Mouse (Mus musculus): ENCODE results near the gene Apbb1ip.

Gene Apbb1ip

DNA sequence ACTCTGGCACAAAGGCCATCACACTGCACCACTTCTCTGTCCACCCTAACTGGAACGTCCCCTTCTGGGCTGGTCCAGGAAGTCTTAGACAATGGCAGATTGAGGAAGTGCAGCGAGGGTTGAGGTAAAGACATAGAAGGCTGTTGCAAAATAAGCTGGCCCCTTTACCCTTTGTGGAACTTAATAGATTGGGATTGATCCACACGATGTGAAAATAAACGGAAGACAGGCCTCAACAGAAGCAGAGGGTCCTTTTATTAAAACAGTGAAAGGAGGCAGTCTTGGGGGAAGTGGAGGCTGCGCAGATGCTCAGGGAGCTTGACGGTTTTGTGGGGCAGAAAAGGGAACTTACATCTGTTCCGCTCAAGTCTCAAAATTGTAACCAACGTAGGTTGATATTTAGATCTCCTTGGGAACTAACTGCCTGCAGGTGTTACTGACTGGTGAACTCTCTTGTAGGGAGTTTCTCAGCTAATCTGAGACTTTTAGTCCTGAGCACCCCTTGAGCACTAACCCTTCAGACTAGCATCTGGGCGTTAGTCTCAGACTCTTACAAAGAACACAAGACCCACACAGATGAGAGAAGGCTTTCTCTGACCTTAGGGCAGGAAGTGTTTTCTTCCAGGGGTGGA lies at the start of gene Apbb1ip:
Gene Apbb1ip (plus strand): TSS at position 546 of the 632 bp plus-strand sequence.
- peak; percentile 22 for DNase-seq (ENCODE audit: low read depth, low spot score)

DNA sequence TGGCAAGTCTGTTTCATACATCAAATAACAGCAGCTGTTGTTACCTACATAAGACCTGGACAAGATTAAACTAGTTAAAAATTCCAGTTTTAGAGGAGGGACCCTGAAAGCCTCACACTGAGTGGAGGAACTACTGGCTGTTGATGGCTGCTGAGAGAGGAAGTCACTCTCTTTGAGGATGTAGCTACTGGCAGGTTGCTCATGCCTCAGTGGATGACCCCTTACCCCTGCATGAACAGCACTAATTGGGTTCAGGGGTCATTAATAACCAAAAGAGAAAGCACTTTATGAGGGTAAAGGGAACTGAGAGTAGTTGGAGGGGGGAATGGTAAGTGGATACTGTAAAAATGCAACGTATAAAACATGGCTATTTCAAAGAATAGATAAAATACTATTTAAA lies 46.8 kb upstream of the Apbb1ip start:
- DNase-seq (ENCODE audit: low read depth, low spot score), result no peak

DNA sequence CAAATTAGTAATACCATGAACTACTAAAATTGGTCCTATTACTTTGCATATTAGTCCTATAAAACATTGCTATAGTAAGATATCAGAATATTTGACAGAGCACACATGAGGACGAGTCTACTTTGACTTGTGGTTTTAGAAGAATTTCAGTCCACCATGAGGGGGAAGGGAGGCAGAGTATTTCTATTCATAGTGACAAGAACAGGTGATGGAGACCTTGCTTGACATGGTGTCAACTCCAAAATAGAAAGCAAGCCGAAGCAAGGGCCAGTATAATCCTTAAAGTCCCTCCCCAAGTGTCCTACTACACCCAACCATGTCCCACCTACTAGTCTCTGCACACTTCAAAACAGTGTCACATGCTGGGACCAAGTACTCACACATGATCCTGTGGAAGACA lies 37.8 kb upstream of the Apbb1ip start:
- no peak for DNase-seq (ENCODE audit: low read depth, low spot score)

DNA sequence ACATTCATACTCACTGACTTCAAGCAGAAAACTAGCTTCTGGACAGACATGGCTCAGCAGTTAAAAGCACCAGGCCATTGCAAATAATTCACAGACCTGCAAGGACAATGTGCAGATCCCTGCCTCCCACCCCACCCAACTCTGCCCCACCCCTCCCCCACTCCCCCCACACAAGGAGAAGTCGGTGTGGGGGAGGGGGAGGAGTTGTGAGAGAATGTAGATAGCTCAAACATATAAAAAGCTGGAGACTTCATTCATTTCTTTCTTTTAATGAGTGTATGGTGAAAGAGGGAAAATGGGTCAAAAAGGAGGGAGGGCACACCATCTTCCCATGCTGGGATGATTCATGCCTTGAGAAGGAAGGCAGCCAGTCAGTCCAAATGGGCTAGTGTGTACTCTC lies 34.5 kb upstream of the Apbb1ip start:
- DNase-seq (ENCODE audit: low read depth, low spot score), result no peak

DNA sequence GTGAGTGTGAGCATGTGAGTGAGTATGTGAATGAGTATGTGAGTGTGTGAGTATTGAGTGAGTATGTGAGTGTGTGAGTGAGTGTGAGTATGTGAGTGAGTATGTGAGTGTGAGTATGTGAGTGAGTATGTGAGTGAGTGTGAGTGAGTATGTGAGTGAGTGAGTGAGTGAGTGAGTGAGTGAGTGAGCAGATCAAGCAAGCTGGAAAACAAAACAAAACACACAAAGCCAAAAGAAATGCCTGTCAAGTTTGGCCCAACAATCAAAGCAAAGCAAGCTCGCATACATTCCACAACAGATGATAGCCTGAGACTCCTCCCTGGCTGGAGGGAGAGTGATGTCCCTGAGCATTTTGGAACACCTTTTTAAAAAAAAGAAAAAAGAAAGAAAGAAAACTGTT lies 33.5 kb upstream of the Apbb1ip start:
- DNase-seq (ENCODE audit: low read depth, low spot score), result no peak

DNA sequence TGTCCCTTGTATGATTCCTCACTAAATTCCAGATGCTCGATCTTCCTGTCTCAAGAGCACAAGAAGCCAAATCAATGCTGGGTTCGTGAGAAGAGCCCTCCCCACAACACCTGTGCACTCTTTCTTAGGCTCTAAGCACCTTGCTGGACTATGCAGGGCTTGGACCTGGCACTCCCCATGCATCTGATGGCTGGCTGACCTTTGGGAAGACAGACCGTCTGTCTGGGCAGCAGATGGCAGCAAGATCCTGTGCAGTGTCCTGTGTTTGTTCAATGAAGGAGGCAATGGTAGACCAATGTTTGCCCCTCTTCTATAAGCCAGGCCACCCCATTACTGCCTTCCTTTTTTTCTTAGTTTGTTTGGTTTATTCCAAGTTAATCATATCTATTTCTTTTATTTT lies 32.7 kb upstream of the Apbb1ip start:
- no peak for DNase-seq (ENCODE audit: low read depth, low spot score)

DNA sequence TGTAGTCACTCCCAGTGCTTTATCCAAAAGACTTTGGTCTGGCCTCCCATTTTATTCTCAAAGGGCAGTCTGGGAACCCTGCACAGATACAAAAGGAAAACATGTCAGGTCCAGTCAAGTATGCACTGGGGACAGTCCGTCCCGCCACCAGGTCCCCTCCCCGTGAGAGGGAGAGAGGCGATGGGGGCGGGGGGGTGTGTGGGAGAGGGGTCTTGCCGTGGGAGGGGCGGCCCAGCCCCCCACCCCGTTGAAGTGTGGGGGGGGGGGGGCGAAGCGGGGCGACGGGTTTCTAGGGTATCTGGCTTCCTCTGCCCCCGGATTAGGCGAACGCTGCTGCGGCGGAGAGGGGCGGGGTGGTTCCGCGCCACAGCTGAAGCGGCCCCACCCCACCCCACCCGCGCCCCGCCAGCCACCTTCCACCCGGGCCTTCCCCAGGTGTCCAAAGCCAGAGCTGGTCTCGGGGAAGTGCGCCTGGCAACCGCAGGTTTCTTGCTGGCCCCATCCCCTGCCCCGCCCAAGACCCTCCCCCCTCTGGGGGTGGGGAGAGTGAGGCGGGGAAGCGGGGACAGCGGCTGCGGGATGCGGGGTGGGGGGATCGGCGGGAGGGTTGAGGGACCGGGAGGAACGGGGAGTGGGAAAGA lies 29.7 kb upstream of the Apbb1ip start:
- DNase-seq (ENCODE audit: low read depth, low spot score), result no peak

DNA sequence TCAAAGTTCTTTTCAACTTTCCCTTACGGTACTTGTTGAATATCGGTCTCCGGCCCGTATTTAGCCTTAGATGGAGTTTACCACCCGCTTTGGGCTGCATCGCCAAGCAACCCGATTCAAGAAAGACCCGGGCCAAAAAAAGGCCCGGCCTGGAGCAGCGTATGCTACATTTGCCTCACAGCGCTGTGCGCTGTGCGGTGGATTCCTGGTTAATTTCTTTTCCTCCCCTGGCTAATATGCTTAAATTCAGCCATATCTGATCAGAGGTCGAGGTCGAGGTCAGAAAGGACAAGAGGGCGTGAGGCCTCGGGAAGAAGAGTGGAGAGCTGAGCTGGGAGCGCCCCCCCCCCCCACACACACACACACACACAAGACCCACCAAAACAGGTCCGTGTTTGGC lies 29.0 kb upstream of the Apbb1ip start:
- DNase-seq (ENCODE audit: low read depth, low spot score), result no peak

DNA sequence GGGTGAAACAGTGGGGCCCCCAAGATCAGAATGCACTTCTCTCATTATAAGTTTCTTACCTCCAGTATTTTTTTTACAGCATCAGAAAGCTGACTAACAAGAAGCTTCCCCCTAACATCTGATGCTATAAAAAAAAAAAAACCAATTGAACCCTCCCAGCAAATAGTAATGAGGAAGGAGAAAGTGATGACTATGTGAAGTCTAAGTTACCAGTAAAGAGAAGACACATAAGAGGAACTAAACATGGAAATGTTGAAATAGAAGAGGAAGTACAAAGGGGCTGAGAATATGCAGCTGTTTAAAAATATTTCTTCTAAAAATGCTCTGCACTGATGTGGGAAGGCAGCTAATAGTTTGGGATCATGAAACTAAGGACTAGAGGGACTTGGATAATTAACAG lies 27.1 kb upstream of the Apbb1ip start:
- no peak for DNase-seq (ENCODE audit: low read depth, low spot score)

DNA sequence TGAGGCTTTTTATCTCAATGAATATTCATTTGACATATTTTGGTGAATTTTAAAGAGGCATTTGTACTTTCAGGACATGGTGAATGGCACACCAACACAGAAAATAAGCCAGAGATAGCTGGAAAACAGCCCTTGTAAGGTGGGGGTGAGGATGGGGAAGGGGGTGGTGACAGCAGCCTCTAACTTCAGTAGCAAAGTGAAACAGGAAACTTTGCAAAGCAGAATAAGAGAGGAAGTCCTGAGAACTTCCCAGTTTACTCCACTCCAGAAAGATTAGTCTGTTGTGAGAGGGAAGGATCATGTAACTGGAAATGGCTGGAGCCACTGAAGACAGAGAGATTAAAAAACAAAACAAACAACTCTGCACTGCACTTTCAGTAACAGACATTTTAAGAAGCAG lies 26.0 kb upstream of the Apbb1ip start:
- DNase-seq (ENCODE audit: low read depth, low spot score), result no peak

DNA sequence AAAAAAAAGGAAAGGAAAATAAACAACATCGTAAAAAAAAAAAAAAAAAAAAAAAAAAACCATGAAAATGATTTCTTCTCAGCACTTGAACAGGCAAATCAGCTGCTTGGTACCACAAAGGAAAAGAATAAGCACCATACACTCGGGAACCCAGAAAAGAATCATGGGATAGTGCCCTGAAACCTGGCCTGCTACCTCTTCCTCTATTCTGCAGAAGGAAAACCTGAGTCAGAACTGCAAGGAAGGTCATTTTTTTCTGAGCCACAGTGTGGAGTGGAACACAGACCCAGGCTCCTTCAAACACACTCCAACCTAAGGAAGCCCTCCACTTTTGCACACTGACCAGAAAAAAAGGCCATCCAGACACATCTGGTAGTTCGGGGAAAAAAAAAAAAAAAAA lies 24.1 kb upstream of the Apbb1ip start:
- DNase-seq (ENCODE audit: low read depth, low spot score), result no peak

DNA sequence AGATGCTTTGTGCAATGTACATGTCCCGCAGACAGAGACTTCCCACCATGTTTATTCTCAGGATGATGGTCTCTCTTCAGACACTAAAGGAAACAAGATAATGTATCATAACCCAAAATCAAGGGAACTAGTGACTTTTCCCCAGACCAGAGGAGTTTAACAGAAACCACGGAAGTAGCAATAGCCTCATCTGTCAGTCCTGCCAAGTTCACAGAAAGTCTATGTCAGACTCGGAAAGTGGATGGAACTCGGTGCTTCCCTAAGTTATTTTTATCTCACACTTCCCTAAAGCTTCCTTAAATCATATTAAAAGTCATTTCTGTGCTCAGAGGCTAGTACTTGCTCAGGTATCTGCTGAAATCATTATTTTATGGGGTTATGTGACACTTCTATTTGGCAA lies 21.4 kb upstream of the Apbb1ip start:
- no peak for DNase-seq (ENCODE audit: low read depth, low spot score)

DNA sequence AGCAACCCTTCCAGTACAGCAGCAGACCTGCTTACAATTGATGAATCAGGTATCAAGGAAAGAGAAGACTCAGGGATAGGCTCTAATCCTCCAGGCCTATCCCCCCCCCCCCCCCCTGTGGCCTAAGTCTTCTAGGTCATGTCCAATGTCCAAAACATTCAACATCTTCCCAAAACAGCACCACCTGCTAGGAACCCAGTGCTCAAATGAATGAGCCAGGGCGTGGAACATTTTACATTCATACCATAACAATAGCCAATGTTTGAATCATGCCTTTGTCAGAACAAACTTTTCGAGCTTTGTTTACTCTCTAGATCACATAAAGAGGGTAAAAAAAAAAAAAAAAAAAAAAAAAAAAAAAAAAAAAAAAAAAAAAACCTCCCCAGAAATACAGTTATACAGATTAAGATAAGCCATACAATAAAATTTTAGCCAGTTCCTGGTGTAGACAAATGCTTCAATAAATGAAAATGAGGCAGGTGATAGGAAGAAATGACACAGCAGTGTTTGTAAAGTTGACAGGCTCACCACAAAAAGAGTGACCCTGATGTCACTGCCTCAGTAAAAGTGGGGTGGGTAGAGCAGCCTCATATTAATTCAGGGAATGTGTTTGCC lies 20.3 kb upstream of the Apbb1ip start:
- DNase-seq (ENCODE audit: low read depth, low spot score), result no peak

DNA sequence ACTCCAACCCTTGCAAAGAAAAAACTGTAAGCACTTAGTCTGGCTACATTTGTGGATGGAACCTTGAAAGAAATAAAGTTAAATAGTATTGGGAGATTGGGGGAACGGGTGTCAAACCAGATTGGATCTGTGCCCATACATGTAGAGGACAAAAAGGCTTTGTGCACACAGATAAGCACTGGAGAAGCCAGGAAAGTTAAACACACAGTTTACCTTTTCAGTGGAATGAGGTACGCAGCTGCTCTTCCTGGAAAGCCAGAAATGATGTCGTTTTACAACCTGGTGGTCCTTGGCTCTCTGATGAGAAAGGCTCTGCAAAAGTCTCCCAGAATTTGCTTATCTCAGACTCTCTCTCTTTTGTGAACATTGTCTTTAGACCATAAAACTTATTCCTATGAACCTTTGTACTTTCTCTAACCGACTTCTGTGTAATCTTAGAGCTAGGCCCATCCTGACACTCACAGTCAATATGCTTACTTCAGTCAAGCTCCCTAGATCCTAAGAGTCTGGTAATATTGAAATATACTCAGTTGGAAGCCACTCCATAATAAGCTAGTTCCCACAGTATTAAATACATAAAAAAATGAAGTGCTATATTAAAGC lies 19.6 kb upstream of the Apbb1ip start:
- no peak for DNase-seq (ENCODE audit: low read depth, low spot score)

DNA sequence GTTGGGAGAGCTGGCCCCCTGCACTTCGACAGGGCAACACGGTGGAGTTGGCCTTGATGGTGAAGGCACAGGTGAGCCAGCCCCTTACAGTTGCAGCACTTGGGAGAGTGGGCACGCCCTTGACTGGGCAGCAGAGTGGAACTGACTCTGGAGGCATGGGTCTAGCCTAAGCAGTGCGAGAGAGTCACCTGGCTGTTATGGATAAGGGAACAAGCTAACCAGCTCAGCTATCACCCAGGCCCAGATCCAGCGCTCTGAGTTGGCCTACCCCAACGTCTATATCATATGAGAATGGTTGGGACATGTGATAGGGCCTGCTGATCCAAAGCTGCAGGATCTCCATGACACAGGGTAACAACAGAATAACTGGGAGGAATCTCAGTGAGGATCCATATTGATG lies 18.3 kb upstream of the Apbb1ip start:
- no peak for DNase-seq (ENCODE audit: low read depth, low spot score)

DNA sequence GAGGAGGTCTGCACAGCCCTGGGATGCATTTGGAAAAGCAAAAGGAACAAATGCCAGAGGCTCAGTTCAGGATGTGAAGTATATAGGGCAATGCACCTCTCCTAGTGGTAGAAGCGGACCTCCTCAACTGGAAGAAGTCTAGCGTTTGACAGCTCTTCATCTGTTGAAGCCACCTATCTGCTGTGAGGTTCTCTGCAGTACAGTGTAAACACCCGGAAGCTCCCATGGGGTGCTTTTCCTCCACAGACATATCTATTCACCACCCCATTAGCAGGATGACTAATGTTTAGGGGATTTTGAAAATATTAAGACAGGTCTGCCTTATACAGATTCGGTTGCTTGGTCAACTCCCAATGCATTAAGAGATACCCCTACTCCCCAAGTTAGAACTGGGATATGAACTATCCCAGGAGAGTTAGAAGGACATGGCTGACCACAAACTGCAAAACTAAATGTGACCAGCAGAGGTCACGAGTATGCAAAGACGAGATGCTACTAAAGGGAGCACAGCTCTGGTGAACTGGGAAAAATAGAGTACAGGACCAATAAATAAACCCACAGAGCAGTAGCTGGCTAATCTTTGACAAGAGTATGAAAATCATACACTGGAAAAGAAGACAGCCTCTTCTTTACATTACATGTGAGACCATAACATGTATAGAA lies 15.5 kb upstream of the Apbb1ip start:
- DNase-seq (ENCODE audit: low read depth, low spot score), result peak; percentile 26

DNA sequence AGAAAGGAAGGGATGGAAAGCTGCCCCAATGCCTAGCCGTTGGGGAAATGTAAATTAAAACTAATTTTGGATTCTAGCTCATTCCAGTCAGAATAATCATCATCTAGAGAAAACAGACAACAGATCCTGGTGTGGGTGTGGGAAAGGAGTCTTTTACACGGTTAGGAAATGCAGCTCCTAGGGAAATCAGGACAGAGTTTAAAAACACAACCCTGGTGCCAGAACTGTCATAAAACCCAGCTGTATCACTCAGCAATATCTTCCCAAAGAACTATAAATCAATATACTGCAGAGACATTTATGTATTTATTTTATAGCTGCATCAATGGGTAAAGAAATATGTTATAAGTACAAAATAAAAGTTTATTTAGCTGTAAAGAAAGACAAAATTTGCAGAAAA lies 13.4 kb upstream of the Apbb1ip start:
- DNase-seq (ENCODE audit: low read depth, low spot score), result peak; percentile 31

DNA sequence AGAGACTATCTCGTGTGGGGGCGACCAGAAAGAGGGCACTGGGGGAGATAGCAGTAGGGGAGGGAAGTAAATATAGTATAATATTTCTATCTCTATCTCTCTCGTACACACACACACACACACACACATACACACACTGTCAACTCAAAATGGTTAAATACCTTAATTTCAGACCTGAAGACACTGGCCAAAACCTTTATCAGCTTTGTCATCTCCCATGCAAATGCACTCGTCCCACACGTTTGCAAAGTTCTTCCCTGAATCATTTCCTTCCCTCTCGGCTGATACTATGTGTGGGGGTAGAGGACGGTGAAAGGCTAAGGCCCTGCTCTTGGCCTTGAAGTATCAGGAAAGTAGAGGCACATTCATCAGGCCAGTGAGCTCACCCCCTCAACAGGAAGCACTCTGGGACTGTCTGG lies 12.8 kb upstream of the Apbb1ip start:
- no peak for DNase-seq (ENCODE audit: low read depth, low spot score)

DNA sequence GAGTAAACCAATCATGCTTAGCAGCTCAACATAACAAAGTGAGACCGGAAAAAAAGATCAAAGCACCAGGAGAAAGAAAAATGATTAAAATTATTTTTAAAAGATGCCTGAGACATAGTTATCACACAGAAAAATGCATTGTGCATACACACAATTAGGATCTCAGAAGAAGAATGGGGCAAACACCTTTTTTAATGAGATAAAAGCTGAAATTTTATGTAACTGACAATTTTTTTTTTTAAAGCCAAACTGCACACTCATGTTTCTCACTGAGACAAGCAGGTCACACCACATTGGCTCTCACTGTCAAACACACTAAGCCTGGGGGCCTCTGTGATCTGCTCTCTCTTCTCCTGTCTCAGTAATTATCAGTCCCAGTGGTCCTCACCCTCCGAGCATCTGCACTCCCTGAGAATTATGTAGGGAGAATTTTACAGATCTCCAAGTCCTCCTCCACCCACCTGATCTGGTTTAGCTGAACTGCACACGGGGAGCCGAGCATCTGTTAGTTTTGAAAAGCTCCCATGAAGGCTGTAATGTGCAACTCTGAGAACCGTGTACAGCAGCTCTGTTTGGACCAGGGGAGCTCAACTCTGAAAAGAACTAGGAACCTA lies 9.0 kb upstream of the Apbb1ip start:
- DNase-seq (ENCODE audit: low read depth, low spot score), result peak; percentile 62

DNA sequence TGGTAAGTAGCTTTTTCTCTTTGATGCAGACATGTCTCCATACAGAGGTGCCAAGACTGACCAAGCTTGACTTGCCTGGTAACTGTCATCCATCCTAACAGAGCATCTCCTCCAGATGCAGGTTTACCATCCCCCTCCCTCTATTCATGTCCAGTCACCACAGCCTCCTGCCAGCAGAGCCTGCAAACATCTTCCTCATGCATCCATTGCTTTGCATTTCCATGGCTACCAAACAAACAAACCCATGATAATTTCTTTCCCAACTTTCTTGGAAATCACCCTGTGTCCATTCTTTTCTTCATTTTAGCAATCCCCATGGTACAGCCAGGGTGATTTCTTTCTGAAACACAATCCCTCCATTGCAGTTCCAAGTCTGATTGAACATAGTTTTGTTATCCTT lies 2.6 kb upstream of the Apbb1ip start:
- DNase-seq (ENCODE audit: low read depth, low spot score), result no peak

DNA sequence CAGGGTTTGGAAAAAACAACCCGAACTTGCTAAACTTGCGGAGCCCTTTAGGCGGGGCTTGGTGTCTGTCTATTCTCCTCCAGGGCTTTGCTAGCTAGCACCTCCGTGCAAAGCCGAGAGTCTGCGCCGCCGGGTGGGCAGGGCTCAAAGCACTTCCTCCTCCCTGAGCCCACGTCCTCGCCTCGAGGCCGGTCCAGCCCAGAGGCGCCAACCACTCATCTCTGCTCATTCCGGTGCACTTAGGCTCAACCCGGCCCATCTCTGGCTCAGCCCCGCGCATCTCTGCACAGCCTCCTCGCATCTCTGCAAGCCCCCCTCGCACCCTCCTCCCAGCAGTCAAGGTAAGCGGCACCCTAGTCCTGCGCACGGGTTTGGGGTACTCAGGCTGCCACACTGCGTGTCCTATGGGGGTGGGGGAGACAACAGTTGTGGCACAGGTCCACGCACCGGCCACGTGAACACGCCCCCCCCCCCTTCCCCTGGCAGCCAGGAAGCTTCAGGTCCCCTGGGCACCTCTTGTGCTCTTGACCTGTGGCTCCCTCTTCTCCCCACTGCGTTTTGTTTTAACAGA lies 372 bp downstream of the Apbb1ip start:
- DNase-seq (ENCODE audit: low read depth, low spot score), result peak; percentile 42

DNA sequence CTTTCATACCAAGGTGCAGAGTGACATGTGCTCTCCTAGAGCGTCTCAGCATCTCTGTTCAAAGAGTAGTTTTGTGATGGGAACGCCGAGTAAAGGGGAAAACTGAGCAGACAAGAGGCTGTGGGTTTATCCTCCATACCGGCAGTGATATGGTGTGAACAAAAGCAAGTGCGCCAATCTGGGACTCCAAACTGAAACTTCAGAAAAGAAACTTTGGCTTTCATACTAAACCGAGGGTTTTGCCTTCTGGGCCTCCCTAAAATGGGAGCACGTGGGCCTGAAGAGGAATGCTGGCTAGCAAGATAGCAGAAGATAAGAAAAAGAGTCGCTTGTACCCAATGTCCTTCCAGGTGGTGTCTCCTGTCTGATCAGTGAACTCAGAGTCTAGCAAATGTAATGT lies 1.3 kb downstream of the Apbb1ip start:
- no peak for DNase-seq (ENCODE audit: low read depth, low spot score)
